Mouse (Mus musculus): ENCODE data around the gene Rab17.

Rab17 gene

GRCm38 (mm10) chr1:90981346-90981745 lies 11.9 kb upstream of the Rab17 start:
- no peak for DNase-seq

- DNase-seq: no peak
Observed at GRCm38 (mm10) chr1:90980638-90981330, 11.3 kb upstream of the Rab17 start.

- DNase-seq: no peak
Observed at GRCm38 (mm10) chr1:90975960-90976359, 6.5 kb upstream of the Rab17 start.

- no peak for DNase-seq
Observed at GRCm38 (mm10) chr1:90974906-90975649, 5.6 kb upstream of the Rab17 start.

- DNase-seq: no peak
Observed at GRCm38 (mm10) chr1:90973574-90973911, 4.1 kb upstream of the Rab17 start.

- DNase-seq: peak; percentile 88
Observed at GRCm38 (mm10) chr1:90972911-90973573, 3.6 kb upstream of the Rab17 start.

GRCm38 (mm10) chr1:90969881-90970390 lies 475 bp upstream of the Rab17 start:
- no peak for DNase-seq

- no peak for DNase-seq
Observed at GRCm38 (mm10) chr1:90968649-90969048, 812 bp downstream of the Rab17 start.

GRCm38 (mm10) chr1:90967583-90967982 lies 1.9 kb downstream of the Rab17 start:
- no peak for DNase-seq

GRCm38 (mm10) chr1:90962994-90963393 lies 6.5 kb downstream of the Rab17 start:
- no peak for DNase-seq

GRCm38 (mm10) chr1:90962526-90962925 lies 6.9 kb downstream of the Rab17 start:
- DNase-seq: no peak

GRCm38 (mm10) chr1:90956245-90957096 lies 13.0 kb downstream of the Rab17 start:
- DNase-seq: peak; percentile 41

GRCm38 (mm10) chr1:90953688-90954087 lies 15.8 kb downstream of the Rab17 start:
- no peak for DNase-seq

- DNase-seq: no peak
Observed at GRCm38 (mm10) chr1:90952808-90953207, 16.7 kb downstream of the Rab17 start, which contains the start of gene Prlh. Prlh (plus strand) TSS chr1:90953108.

GRCm38 (mm10) chr1:90951670-90952069 lies 17.8 kb downstream of the Rab17 start:
- no peak for DNase-seq

- no peak for DNase-seq
Observed at GRCm38 (mm10) chr1:90949309-90949708, 20.2 kb downstream of the Rab17 start.

GRCm38 (mm10) chr1:90947252-90947651 lies 22.2 kb downstream of the Rab17 start:
- no peak for DNase-seq

GRCm38 (mm10) chr1:90945171-90945570 lies 24.3 kb downstream of the Rab17 start:
- DNase-seq: no peak

GRCm38 (mm10) chr1:90939980-90940379 lies 29.5 kb downstream of the Rab17 start:
- no peak for DNase-seq

GRCm38 (mm10) chr1:90936990-90937389 lies 32.5 kb downstream of the Rab17 start:
- DNase-seq: no peak

- DNase-seq: peak; percentile 12
Observed at GRCm38 (mm10) chr1:90933001-90933400, 36.5 kb downstream of the Rab17 start.

GRCm38 (mm10) chr1:90928575-90928934 lies 40.9 kb downstream of the Rab17 start:
- DNase-seq: peak; percentile 45
